Mouse (Mus musculus) lung, postnatal 0 days (tissue): Measurements from ENCODE around the gene Cwf19l1. TPM values are rescaled to one million over a fixed set of nuclear protein-coding genes. Genes with fewer than 3 reads are reported as not detected.

Experiments used
- ATAC-seq: fragments of 200-750 bp; cut with Nextera tagmentation; 2 replicates; pipeline ENCODE4 v1.8.0; 2017; ENCODE audit warnings: moderate library complexity
- DNase-seq: peaks from one replicate; pipeline ENCODE4 v3.0.0-alpha.2; 2016; ENCODE audit warnings: low spot score
- H3K27ac ChIP-seq: fragments of 300-500 bp; sonication (generic); 2 replicates; pipeline ENCODE4 v1.5.1; 2014; ENCODE audit warnings: antibody characterized with exemption, mild to moderate bottlenecking, low read length, mixed read lengths
- H3K27me3 ChIP-seq: fragments of 300-500 bp; sonication (generic); replicated peaks from 2 replicates; pipeline ENCODE4 v1.6.1; 2014; ENCODE audit warnings: low read length, mixed read lengths; ENCODE audit not compliant: insufficient read depth
- H3K36me3 ChIP-seq: fragments of 300-500 bp; sonication (generic); 2 replicates; pipeline ENCODE4 v1.6.1; 2014; ENCODE audit warnings: low read length, mixed read lengths; ENCODE audit not compliant: insufficient read depth
- H3K4me1 ChIP-seq: fragments of 300-500 bp; sonication (generic); 2 replicates; pipeline ENCODE4 v1.6.1; 2014; ENCODE audit warnings: antibody characterized with exemption, low read depth, low read length, mixed read lengths; ENCODE audit not compliant: insufficient read depth
- H3K4me2 ChIP-seq: fragments of 300-500 bp; sonication (generic); replicated peaks from 2 replicates; pipeline ENCODE4 v1.6.1; 2014; ENCODE audit warnings: low read depth, mild to moderate bottlenecking, low read length, moderate library complexity, mixed read lengths
- H3K4me3 ChIP-seq: fragments of 300-500 bp; sonication (generic); 2 replicates; pipeline ENCODE4 v1.5.1; 2014; ENCODE audit warnings: low read depth, low read length
- H3K9ac ChIP-seq: fragments of 300-500 bp; sonication (generic); replicated peaks from 2 replicates; pipeline ENCODE4 v1.6.1; 2014; ENCODE audit warnings: low read depth, mild to moderate bottlenecking
- H3K9me3 ChIP-seq: fragments of 300-500 bp; sonication (generic); 2 replicates; pipeline ENCODE4 v1.6.1; 2016; ENCODE audit warnings: low read length, mixed read lengths
- CTCF ChIP-seq: IDR thresholded peaks from 2 replicates; pipeline ENCODE4 v1.5.1; 2016; ENCODE audit warnings: antibody characterized with exemption, mild to moderate bottlenecking
- EP300 ChIP-seq: IDR thresholded peaks from 2 replicates; pipeline ENCODE4 v1.6.1; 2016; ENCODE audit warnings: antibody characterized with exemption, mild to moderate bottlenecking, control low read depth
- WGBS: fragments of 180-500 bp; shearing (Covaris S2); extraction: QIAGEN DNeasy Blood & Tissue Kit; methylation state at CpG from one replicate; pipeline ENCODE4 v1.1.7; 2014; 5-methylcytosine and 5-hydroxymethylcytosine counted together
- polyA plus RNA-seq: library from polyadenylated mRNA; unstranded; fragments of >200 nt; fragmentation: Nextera tagmentation; extraction: Ambion mirVana; gene quantifications from 2 replicates; pipeline ENCODE4 v1.2.1, GENCODE M21; 2015

Cwf19l1 gene
- polyA plus RNA-seq, 1 experiment from 2014 or later = 14.2 TPM

DNA sequence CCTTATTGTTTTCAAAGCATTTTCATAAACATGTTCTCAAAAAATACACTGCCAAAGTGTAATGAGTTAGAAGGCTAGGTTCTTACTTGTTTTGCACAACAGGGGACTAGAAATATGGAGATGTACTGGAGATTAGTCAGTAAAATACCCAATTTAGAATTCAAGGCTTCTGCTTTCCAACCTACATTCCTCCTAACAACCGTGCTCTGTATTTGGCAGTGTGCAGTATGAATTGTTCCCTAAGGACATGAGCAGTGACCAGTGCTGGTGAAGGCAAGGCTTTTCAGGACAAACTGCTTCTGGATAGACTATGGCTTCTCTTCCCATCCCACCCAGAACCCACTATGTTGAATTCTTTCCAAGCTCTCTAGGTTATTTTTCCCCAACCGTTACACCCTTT, 54.8 kb downstream of the Cwf19l1 start:
- 80% methylated on average over 2 of the region's 2 CpGs for WGBS
- Histone ChIP-seq H3K4me1 (no peaks in the 10 kb centered on the region), H3K27ac (no peak overlapping the region), H3K4me3 (no peak overlapping the region), H3K36me3 (peaks cover 22% of the 10 kb centered on the region; the same call in 1 of the 2 replicates), H3K4me2 (no peak overlapping the region), H3K9ac (no peak overlapping the region), H3K9me3 (no peaks in the 10 kb centered on the region), H3K27me3 (no peaks in the 10 kb centered on the region)
- TF ChIP-seq EP300 = no peak
- no peak for TF ChIP-seq CTCF
- DNase-seq = no peak
- ATAC-seq = no peak

DNA sequence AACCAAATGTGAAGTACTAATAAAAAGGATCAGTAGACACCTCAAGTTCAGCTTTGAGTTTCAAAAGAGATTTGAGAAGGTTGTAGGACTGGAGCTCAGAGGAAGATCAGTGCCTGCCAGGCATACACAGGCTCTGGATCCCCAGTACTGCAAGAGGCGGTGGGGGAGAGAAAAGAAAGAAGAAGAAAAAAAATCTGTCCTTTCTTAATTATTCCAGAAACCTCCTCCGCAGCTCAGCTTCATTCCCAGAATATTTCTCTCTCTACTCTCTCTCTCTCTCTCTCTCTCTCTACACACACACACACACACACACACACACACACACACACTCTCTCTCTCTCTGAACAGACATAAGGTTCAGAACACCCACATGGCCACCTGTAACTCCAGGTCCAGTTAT, 55.7 kb downstream of the Cwf19l1 start:
- no peaks in the 10 kb centered on the region for H3K4me1 ChIP-seq
- DNase-seq = no peak
- no peak overlapping the region for H3K4me3 ChIP-seq
- no peaks in the 10 kb centered on the region for H3K9me3 ChIP-seq
- H3K36me3 ChIP-seq = peaks cover 30% of the 10 kb centered on the region; the same call in 1 of the 2 replicates
- no peak overlapping the region for H3K9ac ChIP-seq
- ATAC-seq = no peak
- 88% methylated on average over 2 of the region's 2 CpGs for WGBS
- no peak overlapping the region for H3K4me2 ChIP-seq
- no peaks in the 10 kb centered on the region for H3K27me3 ChIP-seq
- TF ChIP-seq EP300 = no peak
- TF ChIP-seq CTCF = no peak
- no peak overlapping the region for H3K27ac ChIP-seq

DNA sequence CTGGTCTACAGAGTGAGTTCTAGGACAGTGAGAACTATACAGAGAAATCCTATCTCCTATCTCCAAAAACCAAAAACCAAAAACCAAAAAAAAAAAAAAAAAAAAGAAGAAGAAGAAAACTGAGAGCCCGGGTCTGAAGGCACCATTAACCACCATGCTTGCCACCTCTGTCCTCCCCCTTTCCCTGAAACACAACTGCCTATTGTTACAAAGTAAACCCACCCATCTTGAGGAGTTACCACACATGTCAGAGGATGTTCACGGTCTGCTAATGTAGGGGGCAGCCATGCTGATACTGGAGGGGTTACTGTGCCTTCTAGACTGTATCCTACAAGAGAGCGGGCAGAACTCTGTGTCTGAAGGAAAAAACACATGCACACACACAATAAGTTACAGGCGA, 58.7 kb downstream of the Cwf19l1 start:
- no peak overlapping the region for H3K4me3 ChIP-seq
- H3K27me3 ChIP-seq = no peaks in the 10 kb centered on the region
- DNase-seq (no peak), ATAC-seq (no peak)
- H3K36me3 ChIP-seq = peaks cover 28% of the 10 kb centered on the region; the same call in 1 of the 2 replicates
- 84% methylated on average over 4 of the region's 4 CpGs for WGBS
- no peak overlapping the region for H3K4me2 ChIP-seq
- H3K9me3 ChIP-seq = no peaks in the 10 kb centered on the region
- H3K4me1 ChIP-seq = no peaks in the 10 kb centered on the region
- no peak overlapping the region for H3K9ac ChIP-seq
- TF ChIP-seq CTCF (no peak), EP300 (no peak)
- H3K27ac ChIP-seq = no peak overlapping the region

DNA sequence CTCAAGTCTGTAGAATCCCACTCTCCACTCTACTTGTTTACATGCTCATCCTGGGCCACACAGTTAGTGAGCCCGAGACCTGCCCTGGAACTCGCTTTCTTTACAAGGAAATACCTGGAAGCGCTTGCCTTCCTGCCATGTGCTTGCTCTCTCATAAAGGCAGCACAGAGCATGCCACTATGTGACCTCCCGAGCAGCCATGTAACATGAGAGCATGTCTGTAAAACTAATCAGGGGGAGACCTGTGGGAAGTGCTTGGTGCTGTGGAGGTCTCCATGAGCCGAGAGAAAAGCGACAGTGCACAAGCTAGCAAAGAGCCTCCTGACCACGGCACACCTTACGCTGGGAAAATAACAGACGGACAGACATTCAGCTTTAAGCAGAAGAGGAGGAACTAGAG, 59.2 kb downstream of the Cwf19l1 start:
- Histone ChIP-seq H3K4me1 (no peaks in the 10 kb centered on the region), H3K36me3 (peaks cover 28% of the 10 kb centered on the region; the same call in 1 of the 2 replicates), H3K4me2 (no peak overlapping the region), H3K27me3 (no peaks in the 10 kb centered on the region), H3K9ac (no peak overlapping the region), H3K4me3 (no peak overlapping the region), H3K27ac (no peak overlapping the region), H3K9me3 (no peaks in the 10 kb centered on the region)
- TF ChIP-seq EP300 = no peak
- TF ChIP-seq CTCF = no peak
- DNase-seq (no peak), ATAC-seq (no peak)
- 82% methylated on average over 9 of the region's 9 CpGs for WGBS

DNA sequence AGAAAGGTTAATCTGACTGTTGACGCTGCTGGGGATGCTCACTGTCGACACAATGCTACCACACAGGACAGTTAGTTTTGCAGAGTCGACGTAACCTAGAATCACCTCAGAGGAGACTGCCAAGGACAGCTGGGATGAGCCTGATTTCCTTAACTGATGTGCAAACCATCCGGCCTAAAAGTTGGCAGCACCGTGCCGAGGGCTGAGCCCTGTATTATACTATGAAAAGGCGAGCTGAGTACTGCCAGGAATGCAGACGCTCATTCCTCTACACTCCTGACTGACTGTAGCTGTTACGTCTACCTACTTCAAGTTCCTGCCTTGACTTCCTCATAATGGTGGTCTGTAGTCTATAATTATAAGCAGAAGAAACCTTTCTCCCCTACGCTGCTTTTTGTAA, 60.7 kb downstream of the Cwf19l1 start:
- Histone ChIP-seq H3K36me3 (peaks cover 23% of the 10 kb centered on the region; the same call in 1 of the 2 replicates), H3K4me1 (no peaks in the 10 kb centered on the region), H3K9me3 (no peaks in the 10 kb centered on the region), H3K27me3 (no peaks in the 10 kb centered on the region), H3K4me2 (no peak overlapping the region), H3K9ac (no peak overlapping the region), H3K27ac (no peak overlapping the region), H3K4me3 (no peak overlapping the region)
- ATAC-seq = no peak
- WGBS = 84% methylated on average over 11 of the region's 11 CpGs
- no peak for TF ChIP-seq EP300
- no peak for TF ChIP-seq CTCF
- no peak for DNase-seq

DNA sequence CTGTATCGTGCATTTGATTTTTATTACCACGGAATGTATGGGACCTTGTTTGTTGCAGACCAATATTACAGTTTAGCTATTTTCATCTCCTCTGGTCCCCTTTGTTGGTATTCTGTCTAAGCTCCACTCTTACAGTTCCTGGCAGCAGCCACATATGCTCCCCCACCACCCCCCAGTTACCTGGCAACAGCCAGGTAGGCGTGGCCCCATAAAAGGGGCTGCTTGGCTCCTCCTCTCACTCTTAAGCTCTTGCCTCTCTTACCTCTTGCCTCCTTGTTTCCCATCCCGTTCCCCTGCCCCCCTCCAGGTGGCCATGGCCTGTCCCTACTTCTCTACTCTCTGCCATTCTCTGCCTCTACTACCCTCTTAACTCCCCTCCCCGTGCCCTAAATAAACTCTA, 64.5 kb downstream of the Cwf19l1 start:
- no peak overlapping the region for H3K4me2 ChIP-seq
- H3K27me3 ChIP-seq = no peaks in the 10 kb centered on the region
- no peak overlapping the region for H3K9ac ChIP-seq
- 53% methylated on average over 5 of the region's 5 CpGs for WGBS
- peaks cover 10% of the 10 kb centered on the region; the same call in 1 of the 2 replicates for H3K36me3 ChIP-seq
- no peak overlapping the region for H3K4me3 ChIP-seq
- no peak overlapping the region for H3K27ac ChIP-seq
- peaks cover 3% of the 10 kb centered on the region; the same call in 1 of the 2 replicates for H3K4me1 ChIP-seq
- TF ChIP-seq EP300 (no peak), CTCF (no peak)
- no peak for ATAC-seq
- no peaks in the 10 kb centered on the region for H3K9me3 ChIP-seq
- DNase-seq = no peak

DNA sequence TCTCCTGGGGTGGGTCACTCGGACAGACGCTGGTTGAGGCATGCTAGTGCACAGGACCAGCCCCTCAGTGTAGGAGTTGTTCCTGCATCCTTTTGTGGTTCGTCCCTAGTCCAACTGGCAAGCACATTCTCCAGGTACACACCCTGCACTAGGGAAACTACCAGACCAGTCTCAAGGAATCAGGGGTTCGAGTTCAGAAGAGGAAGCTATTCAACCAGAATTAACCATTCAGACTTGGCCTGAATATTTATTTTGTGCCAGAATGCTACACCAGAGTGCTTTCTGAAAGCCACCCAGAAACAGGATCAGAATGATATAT, 65.8 kb downstream of the Cwf19l1 start:
- peak overlapping the region; percentile 89 for H3K4me2 ChIP-seq
- peak overlapping the region; percentile 60 for H3K9ac ChIP-seq
- H3K27me3 ChIP-seq = no peaks in the 10 kb centered on the region
- H3K36me3 ChIP-seq = 0 out of 2 replicates have a peak, but pooled peaks cover 1% of the 10 kb centered on the region
- WGBS = 10% methylated on average over 4 of the region's 4 CpGs
- ATAC-seq (no peak), DNase-seq (no peak)
- peaks cover 3% of the 10 kb centered on the region; the same call in 1 of the 2 replicates for H3K4me1 ChIP-seq
- peak overlapping the region; percentile 84 for H3K4me3 ChIP-seq
- H3K27ac ChIP-seq = no peak overlapping the region
- TF ChIP-seq CTCF = no peak
- no peak for TF ChIP-seq EP300
- no peaks in the 10 kb centered on the region for H3K9me3 ChIP-seq
